Mouse (Mus musculus) spleen, adult 2 months (tissue): ENCODE measurements around the gene Btg2. TPM values are rescaled to one million over a fixed set of nuclear protein-coding genes. Genes with fewer than 3 reads are reported as not detected.

Experiments
- DNase-seq, 2 experiments: peaks; one replicate each; pipeline versions ENCODE4 v3.0.0 to v3.0.0-alpha.2; 2012 to 2021; ENCODE audit warnings: low spot score in 2 of 2, low read depth in 1 of 2
- H3K27ac ChIP-seq: fragments of 200-500 bp; 2 replicates; pipeline ENCODE4 v1.5.1; 2012; ENCODE audit warnings: low read length, inconsistent platforms; ENCODE audit not compliant: insufficient read depth
- H3K27me3 ChIP-seq: fragments of 200-500 bp; 2 replicates; pipeline ENCODE4 v1.6.1; 2012; ENCODE audit warnings: mild to moderate bottlenecking, moderate library complexity, low read length, inconsistent platforms; ENCODE audit not compliant: control insufficient read depth, insufficient read depth
- H3K36me3 ChIP-seq: fragments of 200-500 bp; 2 replicates; pipeline ENCODE4 v1.6.1; 2012; ENCODE audit warnings: mild to moderate bottlenecking, low read length, inconsistent platforms; ENCODE audit not compliant: control insufficient read depth, insufficient read depth
- H3K4me1 ChIP-seq: fragments of 200-500 bp; 2 replicates; pipeline ENCODE4 v1.6.1; 2011; ENCODE audit warnings: inconsistent platforms; ENCODE audit not compliant: control insufficient read depth, insufficient read depth, insufficient read length
- H3K4me3 ChIP-seq: fragments of 200-500 bp; 2 replicates; pipeline ENCODE4 v1.5.1; 2011; ENCODE audit warnings: mild to moderate bottlenecking, inconsistent platforms; ENCODE audit not compliant: insufficient read depth, insufficient read length; ENCODE audit errors: extremely low read depth
- CTCF ChIP-seq: fragments of 200-500 bp; IDR thresholded peaks from 2 replicates; pipeline ENCODE4 v1.5.1; 2011; ENCODE audit warnings: mild to moderate bottlenecking, inconsistent platforms; ENCODE audit not compliant: insufficient read depth, insufficient read length, insufficient replicate concordance; ENCODE audit errors: extremely low read depth
- POLR2A ChIP-seq: fragments of 200-500 bp; IDR thresholded peaks from 2 replicates; pipeline ENCODE4 v1.6.1; 2011; ENCODE audit warnings: low read depth, low read length, inconsistent platforms
- WGBS: fragments of 180-500 bp; shearing (Covaris S2); methylation state at CpG from one replicate; pipeline ENCODE4 v1.1.7; 2018; 5-methylcytosine and 5-hydroxymethylcytosine counted together
- polyA plus RNA-seq: library from polyadenylated mRNA; depleted of rRNA; stranded (reverse); fragments of >200 nt; gene quantifications from 2 replicates; pipeline ENCODE4 v1.2.3, GENCODE M21; 2012

Gene Btg2
- polyA plus RNA-seq, 1 experiment = 115 TPM

DNA sequence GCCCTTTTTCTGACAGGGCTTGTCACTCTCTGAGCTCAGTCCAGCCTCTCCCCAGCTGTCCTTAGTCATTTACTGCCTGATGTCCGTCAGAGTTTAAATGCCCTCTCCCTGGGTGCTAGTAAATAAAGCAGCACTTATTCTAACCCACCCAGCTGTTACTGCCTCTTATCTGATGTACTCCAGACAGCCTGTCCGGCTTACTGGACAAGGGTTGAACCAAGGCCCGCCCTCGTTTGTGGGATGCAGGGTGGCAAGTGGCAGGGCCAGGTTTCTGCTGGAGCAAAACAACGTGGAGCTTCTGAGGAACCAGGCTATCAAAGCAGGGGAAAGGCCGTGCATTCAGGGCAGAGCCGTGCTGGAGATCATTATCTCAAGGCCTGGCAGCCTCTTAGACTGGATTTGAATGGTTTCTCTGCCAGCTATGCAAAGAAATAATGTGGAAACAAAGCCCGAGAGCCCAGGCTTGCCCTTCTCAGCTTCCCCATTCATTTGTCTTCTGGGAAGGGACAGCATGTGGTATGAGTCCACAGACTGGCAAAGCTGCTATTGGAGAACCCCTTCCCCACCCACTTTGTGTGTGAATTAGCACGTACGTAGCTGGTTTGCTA lies 7.4 kb downstream of the Btg2 start:
- Histone ChIP-seq H3K4me1 (peaks cover 51% of the 10 kb centered on the region), H3K36me3 (peaks cover 17% of the 10 kb centered on the region), H3K27me3 (no peaks in the 10 kb centered on the region), H3K27ac (no peak overlapping the region), H3K4me3 (no peak overlapping the region)
- no peak for TF ChIP-seq CTCF
- TF ChIP-seq POLR2A = no peak
- 73% methylated on average over 10 of the region's 10 CpGs for WGBS
- DNase-seq = no peak

GRCm38 (mm10) chr1:134070099-134070669 lies 8.7 kb downstream of the Btg2 start:
- DNase-seq = no peak
- 92% methylated on average over 8 of the region's 8 CpGs for WGBS
- Histone ChIP-seq H3K27me3 (no peaks in the 10 kb centered on the region), H3K4me3 (no peak overlapping the region), H3K36me3 (peaks cover 5% of the 10 kb centered on the region), H3K4me1 (peaks cover 57% of the 10 kb centered on the region), H3K27ac (no peak overlapping the region)
- TF ChIP-seq POLR2A (no peak), CTCF (no peak)

DNA sequence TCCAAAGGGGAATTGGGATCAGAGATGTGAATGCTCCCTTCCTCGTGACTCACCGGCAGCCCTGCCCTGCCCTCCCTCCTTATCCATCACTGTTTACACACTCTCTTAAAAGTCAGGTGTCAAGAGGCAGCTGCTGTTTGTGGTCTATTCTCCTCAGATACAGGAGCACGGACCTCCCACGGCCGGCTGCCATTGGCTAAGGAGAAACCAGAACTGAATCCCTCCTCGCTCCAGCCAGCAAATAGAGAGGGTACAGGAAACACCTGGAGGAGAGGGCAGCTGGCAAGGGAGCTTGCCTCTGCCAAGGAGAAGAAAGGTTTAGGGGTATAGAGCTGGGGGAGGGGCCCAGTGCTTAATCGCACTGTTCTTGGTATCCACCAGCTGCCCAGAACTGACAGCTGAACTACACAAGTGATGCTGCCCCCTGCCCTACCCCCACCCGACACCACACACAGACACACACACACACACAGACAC lies 11.7 kb downstream of the Btg2 start:
- Histone ChIP-seq H3K4me1 (peaks cover 62% of the 10 kb centered on the region), H3K27ac (peak overlapping the region; percentile 99), H3K27me3 (no peaks in the 10 kb centered on the region), H3K4me3 (peak overlapping the region; percentile 14; the same call in 1 of the 2 replicates), H3K36me3 (no peaks in the 10 kb centered on the region)
- no peak for TF ChIP-seq CTCF
- no peak for TF ChIP-seq POLR2A
- peak; percentile 62 to 71 for DNase-seq
- WGBS = 4% methylated on average over 8 of the region's 8 CpGs

DNA sequence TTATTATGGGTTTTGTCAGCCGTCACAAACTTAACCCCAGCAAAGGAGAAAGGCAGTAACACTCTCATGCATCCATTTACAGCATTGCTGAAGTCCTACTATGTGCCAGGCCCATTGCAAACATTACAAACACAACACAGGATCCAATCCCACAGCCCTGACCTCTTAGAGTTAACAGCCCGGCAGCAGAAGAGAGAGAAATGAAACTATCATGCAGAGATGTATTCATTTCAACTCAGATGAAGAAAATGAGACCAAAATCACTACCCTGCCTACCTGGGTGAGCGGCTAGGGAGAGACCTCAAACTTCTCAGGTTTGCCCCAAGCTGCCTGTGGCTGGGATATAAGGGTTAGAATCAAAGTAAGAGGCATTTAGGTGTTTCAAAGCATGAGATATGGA lies 12.4 kb downstream of the Btg2 start:
- Histone ChIP-seq H3K4me3 (0 out of 2 replicates have a peak overlapping the region, but pooled peaks have one; percentile 14), H3K4me1 (peaks cover 65% of the 10 kb centered on the region), H3K27me3 (no peaks in the 10 kb centered on the region), H3K27ac (peak overlapping the region; percentile 99), H3K36me3 (no peaks in the 10 kb centered on the region)
- TF ChIP-seq POLR2A (no peak), CTCF (no peak)
- DNase-seq = no peak
- 22% methylated on average over 3 of the region's 3 CpGs for WGBS

- peak in 1 of 2 experiments; percentile 52 for DNase-seq
- no peak overlapping the region for H3K4me3 ChIP-seq
- no peaks in the 10 kb centered on the region for H3K27me3 ChIP-seq
- 4% methylated on average over 4 of the region's 4 CpGs for WGBS
- H3K27ac ChIP-seq = peak overlapping the region; percentile 99
- H3K36me3 ChIP-seq = no peaks in the 10 kb centered on the region
- TF ChIP-seq POLR2A = no peak
- TF ChIP-seq CTCF = no peak
- H3K4me1 ChIP-seq = peaks cover 56% of the 10 kb centered on the region
Measured at GRCm38 (mm10) chr1:134065241-134065809, 13.6 kb downstream of the Btg2 start.

- H3K27ac ChIP-seq = peak overlapping the region; percentile 99
- no peak for DNase-seq
- WGBS = 73% methylated on average over 2 of the region's 2 CpGs
- TF ChIP-seq POLR2A = no peak
- no peaks in the 10 kb centered on the region for H3K36me3 ChIP-seq
- H3K27me3 ChIP-seq = no peaks in the 10 kb centered on the region
- H3K4me3 ChIP-seq = no peak overlapping the region
- peaks cover 59% of the 10 kb centered on the region for H3K4me1 ChIP-seq
Measured at GRCm38 (mm10) chr1:134064296-134064831, 14.6 kb downstream of the Btg2 start.
